Mouse (Mus musculus): ENCODE measurements around the gene Ptpn7. TPM values are rescaled to one million over a fixed set of nuclear protein-coding genes. Genes with fewer than 3 reads are reported as not detected.
"Not testable (repeated sequence)": the region's sequence is repeated elsewhere in the genome, so short reads cannot be mapped to it uniquely, and the experiment has no call there.

The Ptpn7 gene
- total RNA-seq, 2 experiments from 2014 or later = 0.19 TPM; not detected in 1

GRCm38 (mm10) chr1:135180830-135181229, 48.3 kb downstream of the Ptpn7 start:
- intact Hi-C loops (cut with DNase I) = no loop called here
- DNase-seq (ENCODE audit: low spot score in 2 of 2) = no peak

GRCm38 (mm10) chr1:135181275-135181674, 48.8 kb downstream of the Ptpn7 start:
- no peak for DNase-seq (ENCODE audit: low spot score in 2 of 2)
- intact Hi-C loops (cut with DNase I) = no loop called here

GRCm38 (mm10) chr1:135181880-135182623, 49.6 kb downstream of the Ptpn7 start:
- DNase-seq (ENCODE audit: low spot score in 2 of 2) = no peak
- intact Hi-C loops (cut with DNase I) = no loop called here

GRCm38 (mm10) chr1:135182975-135183374, 50.5 kb downstream of the Ptpn7 start:
- intact Hi-C loops (cut with DNase I) = no loop called here
- no peak for DNase-seq (ENCODE audit: low spot score in 2 of 2)

GRCm38 (mm10) chr1:135183448-135183847, 50.9 kb downstream of the Ptpn7 start:
- intact Hi-C loops (cut with DNase I) = no loop called here
- DNase-seq (ENCODE audit: low spot score in 2 of 2) = no peak

- intact Hi-C loops (cut with DNase I) = no loop called here
- no peak for DNase-seq (ENCODE audit: low spot score in 2 of 2)
Measured at GRCm38 (mm10) chr1:135183941-135184570, 51.6 kb downstream of the Ptpn7 start.

GRCm38 (mm10) chr1:135185936-135186335, 53.4 kb downstream of the Ptpn7 start:
- intact Hi-C loops (cut with DNase I) = no loop called here
- no peak for DNase-seq (ENCODE audit: low spot score in 2 of 2)

- no peak for DNase-seq (ENCODE audit: low spot score in 2 of 2)
- intact Hi-C loops (cut with DNase I) = no loop called here
Measured at GRCm38 (mm10) chr1:135186427-135186826, 53.9 kb downstream of the Ptpn7 start.

GRCm38 (mm10) chr1:135187016-135187415, 54.5 kb downstream of the Ptpn7 start:
- intact Hi-C loops (cut with DNase I) = not testable (repeated sequence)

GRCm38 (mm10) chr1:135188197-135188596, 55.7 kb downstream of the Ptpn7 start:
- intact Hi-C loops (cut with DNase I) = no loop called here
- DNase-seq (ENCODE audit: low spot score in 2 of 2) = no peak

More at GRCm38 (mm10) chr1:135187016-135187415, 54.5 kb downstream of the Ptpn7 start:
- not testable (repeated sequence) for DNase-seq (ENCODE audit: low spot score in 2 of 2)

- intact Hi-C loops (cut with DNase I) = no loop called here
- no peak for DNase-seq (ENCODE audit: low spot score in 2 of 2)
Measured at GRCm38 (mm10) chr1:135189186-135189585, 56.7 kb downstream of the Ptpn7 start.

GRCm38 (mm10) chr1:135194335-135194734, 61.8 kb downstream of the Ptpn7 start:
- DNase-seq (ENCODE audit: low spot score in 2 of 2); intact Hi-C loops (cut with DNase I): not testable (repeated sequence)

Other genes with a start within 250 kb of the Ptpn7 start
- gene Ppp1r12b, start 176.8 kb upstream of the Ptpn7 start, total RNA-seq (2021) = 10 to 100 TPM; 77.8 to 81.7 TPM
- 1 to 10 TPM; 2.7 to 3.4 TPM for gene Ube2t, start 170.1 kb upstream of the Ptpn7 start, total RNA-seq (2021)
- 1 to 10 TPM; 2.7 TPM for gene Lgr6, start 27.4 kb upstream of the Ptpn7 start, total RNA-seq (2021)
- 100 to 1,000 TPM; 329 to 359 TPM for gene Arl8a, start 14.1 kb downstream of the Ptpn7 start, total RNA-seq (2021)
- 100 to 1,000 TPM; 148 to 163 TPM for gene Gpr37l1, start 35.0 kb downstream of the Ptpn7 start, total RNA-seq (2021)
- gene Elf3, start 125.9 kb downstream of the Ptpn7 start, total RNA-seq (2021) = not detected
- gene Rnpep, start 151.4 kb downstream of the Ptpn7 start, total RNA-seq (2021) = 10 to 100 TPM; 53.2 to 54.1 TPM
- gene Timm17a, start 181.1 kb downstream of the Ptpn7 start, total RNA-seq (2021) = 100 to 1,000 TPM; 187 to 189 TPM
- gene Lmod1, start 192.1 kb downstream of the Ptpn7 start, total RNA-seq (2021) = under 1 TPM; 0.34 to 0.72 TPM
- gene Shisa4, start 242.5 kb downstream of the Ptpn7 start, total RNA-seq (2021) = 100 to 1,000 TPM; 159 to 165 TPM